Mouse (Mus musculus): ENCODE data around the gene Vat1l.

DNA sequence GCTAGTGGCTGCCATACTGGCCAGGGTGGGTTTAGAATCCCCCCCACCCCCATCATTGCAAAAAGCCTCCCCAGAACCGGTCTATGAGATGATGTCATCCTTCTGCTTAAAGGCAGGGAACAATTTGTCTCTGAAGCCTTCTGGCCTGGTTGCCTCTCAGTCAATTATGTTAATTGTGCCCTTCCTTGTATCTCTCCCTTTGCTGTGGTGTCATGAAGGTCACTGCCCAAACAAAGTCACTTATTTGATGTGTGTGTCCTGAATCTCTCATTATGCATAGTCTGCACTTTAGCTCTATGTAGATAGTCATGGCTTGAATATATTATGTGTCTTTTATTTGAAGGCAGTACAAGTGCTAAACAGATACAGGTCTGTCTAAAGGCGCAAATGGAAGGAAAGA lies 92.8 kb downstream of the Vat1l start:
- TF ChIP-seq CTCF (IDR thresholded peaks at IDR 0.05; ENCODE audit: low read depth) (no peak), EP300 (IDR thresholded peaks at IDR 0.05; ENCODE audit: low read depth) (no peak)

All from liver, postnatal 0 days (tissue).